Mouse (Mus musculus): ENCODE measurements around the gene Psmd11. TPM values are rescaled to one million over a fixed set of nuclear protein-coding genes. Genes with fewer than 3 reads are reported as not detected.
"Not testable (repeated sequence)": the region's sequence is repeated elsewhere in the genome, so short reads cannot be mapped to it uniquely, and the experiment has no call there.

Psmd11 gene
- total and polyA plus RNA-seq, 2 experiments from 2014 or later = 31.2 to 272 TPM

DNA sequence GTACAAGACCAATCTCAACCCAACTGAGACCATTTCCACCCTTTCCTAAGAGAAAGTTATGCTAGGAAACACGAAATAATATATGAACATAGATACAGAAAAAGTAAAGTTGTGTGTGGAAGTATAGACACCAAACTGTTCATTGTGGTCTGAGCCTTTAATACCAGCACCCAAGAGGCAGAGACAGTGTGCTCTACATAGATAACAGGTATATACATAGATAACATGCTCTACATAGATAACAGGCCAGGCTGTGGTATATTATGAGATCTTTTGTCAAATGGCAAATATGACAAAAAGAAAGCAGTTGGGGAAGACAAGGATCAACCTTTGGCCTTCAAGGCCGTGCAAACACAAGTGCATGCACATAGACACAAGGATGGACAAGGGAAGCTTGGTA is 18.0 kb upstream of the Psmd11 start:
- TF ChIP-seq CTCF (IDR thresholded peaks at IDR 0.05; ENCODE audit: low read depth) = no peak
- no peak for ATAC-seq
- Histone ChIP-seq H3K9me3 (ENCODE audit: low read length) (no peaks in the 10 kb centered on the region), H3K9ac (replicated peaks; ENCODE audit: low read length) (no peak overlapping the region), H3K27ac (no peak overlapping the region), H3K4me2 (ENCODE audit: low read depth, low read length) (no peak overlapping the region), H3K4me3 (ENCODE audit: low read length) (no peak overlapping the region), H3K36me3 (ENCODE audit: insufficient read depth, low read length) (peaks cover 18% of the 10 kb centered on the region; the same call in 1 of the 2 replicates), H3K4me1 (ENCODE audit: insufficient read depth, low read length) (no peaks in the 10 kb centered on the region), H3K27me3 (ENCODE audit: insufficient read depth, low read length) (no peaks in the 10 kb centered on the region)
- WGBS = 93% methylated on average over 2 of the region's 2 CpGs
- DNase-seq (ENCODE audit: low spot score) = no peak

DNA sequence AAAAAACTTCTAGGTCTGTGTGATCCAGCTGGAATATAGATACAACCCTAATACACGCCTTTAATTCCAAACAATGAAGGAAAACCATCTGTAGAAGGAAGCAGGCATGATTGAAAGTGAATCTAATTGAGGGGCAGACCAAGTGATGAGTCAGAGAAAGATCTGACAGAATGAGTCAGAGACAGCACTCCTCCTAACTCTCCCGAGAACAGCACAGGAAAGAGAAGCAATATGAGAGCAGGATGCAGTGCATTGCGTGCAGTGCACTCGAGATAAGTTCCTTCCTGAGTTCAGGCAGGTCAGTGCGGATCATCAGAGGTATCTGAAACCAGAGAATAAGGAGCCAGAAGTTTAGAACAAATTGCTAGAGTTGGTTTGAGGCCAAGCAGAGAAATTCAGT is 11.3 kb upstream of the Psmd11 start:
- Histone ChIP-seq H3K27ac (no peak overlapping the region), H3K4me2 (ENCODE audit: low read depth, low read length) (no peak overlapping the region), H3K9me3 (ENCODE audit: low read length) (no peaks in the 10 kb centered on the region), H3K4me1 (ENCODE audit: insufficient read depth, low read length) (no peaks in the 10 kb centered on the region), H3K36me3 (ENCODE audit: insufficient read depth, low read length) (no peaks in the 10 kb centered on the region), H3K9ac (replicated peaks; ENCODE audit: low read length) (no peak overlapping the region), H3K4me3 (ENCODE audit: low read length) (no peak overlapping the region), H3K27me3 (ENCODE audit: insufficient read depth, low read length) (no peaks in the 10 kb centered on the region)
- 89% methylated on average over 5 of the region's 5 CpGs for WGBS
- no peak for TF ChIP-seq CTCF (IDR thresholded peaks at IDR 0.05; ENCODE audit: low read depth)
- no peak for DNase-seq (ENCODE audit: low spot score)
- ATAC-seq = no peak

- H3K27ac ChIP-seq = no peak overlapping the region
- H3K4me2 ChIP-seq (ENCODE audit: low read depth, low read length) = no peak overlapping the region
- WGBS = 84% methylated on average over 1 of the region's 1 CpGs
- H3K4me1 ChIP-seq (ENCODE audit: insufficient read depth, low read length) = no peaks in the 10 kb centered on the region
- H3K9me3 ChIP-seq (ENCODE audit: low read length) = no peaks in the 10 kb centered on the region
- no peaks in the 10 kb centered on the region for H3K27me3 ChIP-seq (ENCODE audit: insufficient read depth, low read length)
- no peaks in the 10 kb centered on the region for H3K36me3 ChIP-seq (ENCODE audit: insufficient read depth, low read length)
- no peak overlapping the region for H3K9ac ChIP-seq (replicated peaks; ENCODE audit: low read length)
- H3K4me3 ChIP-seq (ENCODE audit: low read length) = no peak overlapping the region
- ATAC-seq = no peak
- DNase-seq (ENCODE audit: low spot score) = no peak
- TF ChIP-seq CTCF (IDR thresholded peaks at IDR 0.05; ENCODE audit: low read depth) = no peak
Measured at GRCm38 (mm10) chr11:80419743-80420142, 8.7 kb upstream of the Psmd11 start.

- no peaks in the 10 kb centered on the region for H3K27me3 ChIP-seq (ENCODE audit: insufficient read depth, low read length)
- DNase-seq (ENCODE audit: low spot score) (no peak), ATAC-seq (no peak)
- no peak overlapping the region for H3K9ac ChIP-seq (replicated peaks; ENCODE audit: low read length)
- 50% methylated on average over 2 of the region's 2 CpGs for WGBS
- no peaks in the 10 kb centered on the region for H3K9me3 ChIP-seq (ENCODE audit: low read length)
- H3K4me1 ChIP-seq (ENCODE audit: insufficient read depth, low read length) = no peaks in the 10 kb centered on the region
- H3K36me3 ChIP-seq (ENCODE audit: insufficient read depth, low read length) = no peaks in the 10 kb centered on the region
- TF ChIP-seq CTCF (IDR thresholded peaks at IDR 0.05; ENCODE audit: low read depth) = no peak
- H3K27ac ChIP-seq = no peak overlapping the region
- no peak overlapping the region for H3K4me3 ChIP-seq (ENCODE audit: low read length)
- no peak overlapping the region for H3K4me2 ChIP-seq (ENCODE audit: low read depth, low read length)
Measured at GRCm38 (mm10) chr11:80420202-80420984, 8.0 kb upstream of the Psmd11 start.

- H3K27me3 ChIP-seq (ENCODE audit: insufficient read depth, low read length) = no peaks in the 10 kb centered on the region
- H3K9ac ChIP-seq (replicated peaks; ENCODE audit: low read length) = no peak overlapping the region
- WGBS = 92% methylated on average over 7 of the region's 7 CpGs
- no peaks in the 10 kb centered on the region for H3K9me3 ChIP-seq (ENCODE audit: low read length)
- H3K4me3 ChIP-seq (ENCODE audit: low read length) = no peak overlapping the region
- ATAC-seq (no peak), DNase-seq (ENCODE audit: low spot score) (no peak)
- no peaks in the 10 kb centered on the region for H3K4me1 ChIP-seq (ENCODE audit: insufficient read depth, low read length)
- no peaks in the 10 kb centered on the region for H3K36me3 ChIP-seq (ENCODE audit: insufficient read depth, low read length)
- H3K27ac ChIP-seq = no peak overlapping the region
- no peak for TF ChIP-seq CTCF (IDR thresholded peaks at IDR 0.05; ENCODE audit: low read depth)
- H3K4me2 ChIP-seq (ENCODE audit: low read depth, low read length) = no peak overlapping the region
Measured at GRCm38 (mm10) chr11:80421421-80422047, 6.9 kb upstream of the Psmd11 start.

DNA sequence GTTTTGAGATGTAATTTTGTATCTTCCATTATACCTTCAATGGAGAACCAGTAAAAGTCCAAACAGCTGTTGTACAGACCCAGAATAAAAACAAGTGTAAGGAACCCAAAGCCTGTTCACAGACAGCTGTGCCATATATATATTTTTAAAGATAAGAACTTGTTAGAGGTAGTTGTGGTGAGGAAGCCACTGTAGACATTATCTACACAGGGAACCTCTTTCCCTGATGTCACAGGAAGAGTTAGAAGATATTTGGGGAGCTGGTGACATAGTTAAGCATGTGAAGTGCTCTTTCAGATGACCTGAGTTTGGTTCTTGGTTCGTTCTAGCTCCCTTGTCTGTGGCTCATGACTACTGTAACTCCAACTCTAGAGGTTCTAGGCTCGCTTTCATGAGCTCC is 3.7 kb upstream of the Psmd11 start:
- Histone ChIP-seq H3K27ac (no peak overlapping the region), H3K36me3 (ENCODE audit: insufficient read depth, low read length) (no peaks in the 10 kb centered on the region), H3K4me3 (ENCODE audit: low read length) (no peak overlapping the region), H3K4me2 (ENCODE audit: low read depth, low read length) (no peak overlapping the region), H3K9me3 (ENCODE audit: low read length) (no peaks in the 10 kb centered on the region), H3K4me1 (ENCODE audit: insufficient read depth, low read length) (peaks cover 2% of the 10 kb centered on the region; the same call in 1 of the 2 replicates), H3K27me3 (ENCODE audit: insufficient read depth, low read length) (no peaks in the 10 kb centered on the region), H3K9ac (replicated peaks; ENCODE audit: low read length) (no peak overlapping the region)
- no peak for ATAC-seq
- DNase-seq (ENCODE audit: low spot score) = no peak
- WGBS = 85% methylated on average over 2 of the region's 2 CpGs
- no peak for TF ChIP-seq CTCF (IDR thresholded peaks at IDR 0.05; ENCODE audit: low read depth)

DNA sequence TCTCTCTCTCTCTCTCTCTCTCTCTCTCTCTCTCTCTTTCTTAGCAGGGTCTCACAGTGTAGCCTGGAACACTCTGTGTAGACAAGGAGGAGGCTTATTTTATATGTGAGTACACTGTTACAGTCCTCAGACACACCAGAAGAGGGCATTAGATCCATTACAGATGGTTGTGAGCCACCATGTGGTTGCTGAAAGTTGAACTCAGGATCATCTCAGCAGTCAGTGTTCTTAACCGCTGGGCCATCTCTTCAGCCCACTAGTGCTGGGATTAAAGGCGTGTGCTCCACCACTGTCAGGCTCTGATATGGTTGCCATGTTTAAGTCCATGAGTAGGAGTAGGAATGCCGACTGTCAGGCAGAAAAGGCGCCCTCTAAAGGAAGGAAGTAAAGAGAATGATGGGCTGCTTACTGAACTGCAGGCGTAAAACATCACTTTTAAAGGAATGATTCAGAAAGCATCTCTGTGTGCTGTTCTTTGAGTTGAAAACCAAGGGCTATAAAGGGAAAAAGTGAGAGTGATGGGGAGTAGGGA is 3.1 kb upstream of the Psmd11 start:
- no peaks in the 10 kb centered on the region for H3K27me3 ChIP-seq (ENCODE audit: insufficient read depth, low read length)
- H3K9ac ChIP-seq (replicated peaks; ENCODE audit: low read length) = no peak overlapping the region
- H3K9me3 ChIP-seq (ENCODE audit: low read length) = no peaks in the 10 kb centered on the region
- no peak for TF ChIP-seq CTCF (IDR thresholded peaks at IDR 0.05; ENCODE audit: low read depth)
- peaks cover 5% of the 10 kb centered on the region; the same call in 1 of the 2 replicates for H3K4me1 ChIP-seq (ENCODE audit: insufficient read depth, low read length)
- no peaks in the 10 kb centered on the region for H3K36me3 ChIP-seq (ENCODE audit: insufficient read depth, low read length)
- no peak for ATAC-seq
- no peak overlapping the region for H3K4me3 ChIP-seq (ENCODE audit: low read length)
- WGBS = 63% methylated on average over 5 of the region's 5 CpGs
- no peak overlapping the region for H3K27ac ChIP-seq
- no peak for DNase-seq (ENCODE audit: low spot score)
- no peak overlapping the region for H3K4me2 ChIP-seq (ENCODE audit: low read depth, low read length)

DNA sequence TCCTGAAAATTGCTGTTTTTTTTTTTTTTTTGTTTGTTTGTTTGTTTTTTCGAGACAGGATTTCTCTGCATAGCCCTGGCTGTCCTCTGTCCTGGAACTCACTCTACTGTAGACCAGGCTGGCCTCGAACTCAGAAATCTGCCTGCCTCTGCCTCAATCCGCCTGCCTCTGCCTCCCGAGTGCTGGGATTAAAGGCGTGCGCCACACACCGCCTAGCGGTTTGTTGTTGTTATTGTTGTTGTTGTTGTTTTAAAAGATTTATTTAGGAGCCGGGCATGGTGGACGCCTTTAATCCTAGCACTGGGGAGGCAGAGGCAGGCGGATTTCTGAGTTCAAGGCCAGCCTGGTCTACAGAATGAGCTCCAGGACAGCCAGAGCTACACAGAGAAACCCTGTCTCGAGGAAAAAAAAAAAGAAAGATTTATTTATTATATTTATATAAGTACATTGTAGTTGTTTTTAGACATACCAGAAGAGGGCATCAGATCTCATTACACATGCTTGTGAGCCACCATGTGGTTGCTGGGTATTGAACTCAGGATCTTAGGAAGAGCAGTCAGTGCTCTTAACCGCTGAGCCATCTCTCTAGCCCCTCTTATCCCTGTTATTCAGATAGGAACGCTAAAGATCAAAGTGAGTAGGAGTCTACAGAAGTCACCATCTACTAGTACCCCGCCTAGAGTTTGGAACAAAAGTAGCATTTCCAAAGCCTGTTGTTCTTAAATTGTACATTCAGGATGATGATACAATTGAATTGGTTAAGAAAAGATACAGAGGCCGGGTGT is 2.2 kb upstream of the Psmd11 start:
- ATAC-seq; H3K4me1 ChIP-seq (ENCODE audit: insufficient read depth, low read length); H3K4me2 ChIP-seq (ENCODE audit: low read depth, low read length); H3K27ac ChIP-seq; H3K4me3 ChIP-seq (ENCODE audit: low read length); H3K9me3 ChIP-seq (ENCODE audit: low read length); H3K9ac ChIP-seq (replicated peaks; ENCODE audit: low read length); H3K36me3 ChIP-seq (ENCODE audit: insufficient read depth, low read length); H3K27me3 ChIP-seq (ENCODE audit: insufficient read depth, low read length); DNase-seq (ENCODE audit: low spot score): not testable (repeated sequence)
- 81% methylated on average over 16 of the region's 16 CpGs for WGBS
